Mouse (Mus musculus) Muller cell, postnatal 12 days (primary cell): ENCODE data around the gene Arcn1.
"Not testable (repeated sequence)": the region's sequence is repeated elsewhere in the genome, so short reads cannot be mapped to it uniquely, and the experiment has no call there.

Experiments used
- DNase-seq: peaks from one replicate; pipeline ENCODE4 v3.0.0-alpha.2; 2015; ENCODE audit errors: inconsistent ontology term

Gene Arcn1

GRCm38 (mm10) chr9:44767101-44768028 is at the start of gene Arcn1, which contains the start of gene Ift46:
TSS of gene Arcn1 (minus strand) at chr9:44767845.
TSS of gene Ift46 (plus strand) at chr9:44767908.
- DNase-seq: peak; percentile 96

GRCm38 (mm10) chr9:44814179-44814578 is 46.5 kb upstream of the Arcn1 start:
- DNase-seq: no peak

- no peak for DNase-seq
Observed at GRCm38 (mm10) chr9:44810316-44810715, 42.7 kb upstream of the Arcn1 start.

- DNase-seq: no peak
Observed at GRCm38 (mm10) chr9:44807778-44808177, 40.1 kb upstream of the Arcn1 start.

GRCm38 (mm10) chr9:44807141-44807540 is 39.5 kb upstream of the Arcn1 start:
- DNase-seq: no peak

GRCm38 (mm10) chr9:44805536-44805935 is 37.9 kb upstream of the Arcn1 start:
- no peak for DNase-seq

- DNase-seq: no peak
Observed at GRCm38 (mm10) chr9:44804678-44805077, 37.0 kb upstream of the Arcn1 start.

GRCm38 (mm10) chr9:44802808-44803450 is 35.3 kb upstream of the Arcn1 start, which contains the start of gene Ttc36:
TSS of gene Ttc36 (minus strand) at chr9:44803072.
- no peak for DNase-seq

GRCm38 (mm10) chr9:44801669-44802068 is 34.0 kb upstream of the Arcn1 start:
- no peak for DNase-seq

- DNase-seq: no peak
Observed at GRCm38 (mm10) chr9:44799958-44800324, 32.3 kb upstream of the Arcn1 start.

GRCm38 (mm10) chr9:44799102-44799957 is 31.7 kb upstream of the Arcn1 start, which contains the start of gene Tmem25:
TSS of gene Tmem25 (minus strand) at chr9:44799307.
- DNase-seq: peak; percentile 89

GRCm38 (mm10) chr9:44798298-44798697 is 30.7 kb upstream of the Arcn1 start:
- DNase-seq: no peak

- no peak for DNase-seq
Observed at GRCm38 (mm10) chr9:44792842-44793241, 25.2 kb upstream of the Arcn1 start.

GRCm38 (mm10) chr9:44772750-44773651 is 5.4 kb upstream of the Arcn1 start:
- peak; percentile 96 for DNase-seq

- DNase-seq: no peak
Observed at GRCm38 (mm10) chr9:44772392-44772749, 4.7 kb upstream of the Arcn1 start.

- DNase-seq: no peak
Observed at GRCm38 (mm10) chr9:44771376-44771775, 3.7 kb upstream of the Arcn1 start.

GRCm38 (mm10) chr9:44768029-44768394 is 367 bp upstream of the Arcn1 start:
- not testable (repeated sequence) for DNase-seq

GRCm38 (mm10) chr9:44760873-44761272 is 6.8 kb downstream of the Arcn1 start:
- no peak for DNase-seq

- DNase-seq: no peak
Observed at GRCm38 (mm10) chr9:44748473-44748872, 19.2 kb downstream of the Arcn1 start.

GRCm38 (mm10) chr9:44747341-44747740 is 20.3 kb downstream of the Arcn1 start:
- no peak for DNase-seq

GRCm38 (mm10) chr9:44746666-44747065 is 21.0 kb downstream of the Arcn1 start:
- DNase-seq: no peak
